Mouse (Mus musculus) small intestine, adult 10 weeks (tissue): ENCODE results near the gene Psmd1. TPM values are rescaled to one million over a fixed set of nuclear protein-coding genes. Genes with fewer than 3 reads are reported as not detected.

ENCODE experiments used
- polyA plus RNA-seq: library from polyadenylated mRNA; stranded (reverse); fragments of 350-450 nt; fragmentation: Illumina TruSeq; extraction: RNeasy Lipid Tissue Mini Kit (QIAGEN cat#74804); gene quantifications from one replicate; pipeline ENCODE4 v1.2.3, GENCODE M21; 2014; ENCODE audit warnings: low replicate concordance

Psmd1 gene
- polyA plus RNA-seq: 127 TPM

DNA sequence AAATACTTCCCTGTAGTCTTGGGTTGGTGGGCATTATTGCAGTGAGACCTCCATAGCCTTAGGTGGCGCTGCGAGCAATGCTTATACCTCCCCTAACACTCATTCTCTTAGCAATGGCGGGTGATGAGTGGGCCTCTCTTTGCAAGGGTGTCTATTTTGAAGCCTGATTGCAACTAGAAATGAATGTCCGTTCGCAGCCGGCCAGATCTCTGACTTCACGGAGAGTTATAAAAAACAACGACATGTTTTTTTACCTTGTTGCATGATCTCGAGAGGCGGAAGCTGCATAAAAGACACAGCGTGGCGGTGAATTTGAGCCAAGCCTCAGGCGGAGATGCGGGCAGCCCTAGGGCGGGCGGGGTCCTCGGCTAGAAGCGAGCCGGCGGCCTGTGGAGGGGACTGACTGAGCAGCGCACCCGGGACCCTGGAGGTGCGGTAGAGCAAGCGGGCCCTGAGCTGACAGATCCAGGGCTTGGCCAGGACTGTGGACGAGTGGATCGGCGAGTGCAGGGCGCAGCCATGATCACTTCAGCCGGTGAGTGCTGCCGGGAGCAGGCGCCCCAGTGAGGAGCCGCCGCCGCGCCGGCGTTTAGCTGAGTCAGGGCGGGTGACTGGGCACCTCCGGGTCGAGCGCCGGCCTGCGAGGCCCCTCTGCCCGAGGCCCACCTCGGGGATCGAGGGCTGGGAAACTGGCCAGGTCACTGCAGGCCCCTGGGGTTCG, at the start of gene Psmd1:
Gene Psmd1 (plus strand): TSS at position 117 of the 721 bp plus-strand sequence.

DNA sequence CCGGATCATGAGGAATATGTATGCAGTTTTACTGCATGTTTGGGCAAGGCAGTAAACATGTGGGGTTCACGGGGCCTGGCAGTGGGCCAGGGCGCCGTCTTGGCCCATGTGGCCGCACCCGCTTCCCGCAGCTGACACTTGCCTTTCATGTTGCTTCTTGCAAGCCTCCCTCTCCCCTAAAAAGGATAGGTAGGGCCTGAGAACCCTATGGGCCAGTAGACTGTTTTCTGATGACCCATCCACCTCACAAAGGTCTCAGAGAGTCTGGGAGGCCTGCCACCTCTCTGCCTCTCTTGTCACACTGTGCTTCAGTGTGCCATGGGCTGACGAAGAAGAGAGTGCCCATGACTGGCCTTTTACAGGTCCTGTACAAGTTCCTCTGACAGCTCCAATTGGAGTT, 47.7 kb upstream of the Psmd1 start, which contains the start of gene Spata3:
Gene Spata3 (plus strand): TSS at position 301 of the 400 bp plus-strand sequence.

DNA sequence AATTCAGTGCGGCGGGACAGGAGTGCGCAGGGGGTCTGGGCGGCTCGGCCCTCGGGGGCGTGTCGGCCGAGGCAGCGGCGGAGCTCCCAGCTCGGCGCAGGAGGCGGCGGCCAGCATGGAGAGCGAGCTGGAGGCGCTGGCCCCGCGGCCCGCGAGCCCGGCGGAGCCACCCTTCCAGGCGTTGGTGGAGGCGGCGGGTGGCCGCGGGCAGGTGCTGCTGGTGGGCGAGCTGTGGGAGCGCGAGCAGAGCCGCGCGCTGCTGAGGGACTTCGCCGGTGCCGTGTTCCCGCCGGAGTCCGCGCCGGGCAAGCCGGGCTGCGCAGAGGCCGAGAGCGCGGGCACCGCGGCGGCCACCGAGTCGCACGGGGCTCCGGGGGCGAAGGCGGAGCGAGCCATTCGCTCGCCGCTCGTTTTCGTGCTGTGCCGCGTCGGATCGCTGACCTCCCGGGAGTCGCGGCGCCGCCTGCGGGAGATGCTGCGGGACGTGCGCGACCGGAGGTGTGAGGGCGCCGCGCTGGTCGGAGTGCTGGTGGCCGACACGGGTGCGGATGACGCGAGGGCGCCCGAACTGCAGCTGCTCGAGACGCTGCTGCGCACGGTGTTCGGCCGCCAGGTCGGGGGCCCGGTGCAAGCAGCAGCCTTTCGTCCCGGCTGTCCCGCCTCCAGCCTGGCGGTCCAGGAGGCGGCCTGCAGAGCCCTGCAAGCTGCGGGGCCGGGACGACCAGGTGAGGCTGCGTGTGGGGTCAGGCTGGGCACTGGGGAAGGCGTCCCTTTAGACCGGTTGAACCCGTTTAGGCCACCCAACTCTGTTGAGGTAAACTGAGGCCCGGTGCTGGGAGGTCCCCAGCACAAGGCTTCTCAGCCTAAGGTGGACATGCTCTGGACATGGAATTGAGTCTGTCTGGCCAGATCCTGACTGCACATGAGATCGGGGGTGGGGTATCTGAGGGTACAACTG, 18.1 kb upstream of the Psmd1 start, which contains the start of gene 2810459M11Rik:
Gene 2810459M11Rik (plus strand): TSS at position 16 of the 958 bp plus-strand sequence.

DNA sequence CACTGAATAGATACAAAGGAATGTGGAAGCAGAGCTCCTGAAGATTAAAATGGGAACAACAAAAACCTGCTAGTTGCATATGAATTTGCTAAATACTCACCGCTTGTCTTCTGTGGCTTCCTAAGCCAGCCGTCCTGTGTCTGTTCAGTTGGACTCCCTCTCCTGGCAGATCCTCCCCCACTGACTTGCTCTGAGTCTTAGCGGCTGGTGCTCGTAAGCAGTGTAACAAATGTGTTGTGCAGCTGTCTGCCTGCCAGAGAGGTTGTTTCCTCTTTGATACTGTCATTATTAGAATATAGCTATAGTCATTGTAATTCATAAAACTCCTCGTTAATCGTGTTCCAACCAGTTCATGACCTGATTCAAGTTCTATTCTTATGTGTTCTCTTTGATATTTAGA, 47.6 kb downstream of the Psmd1 start, which contains the start of gene Htr2b:
Gene Htr2b (minus strand): TSS at position 192 of the 400 bp plus-strand sequence.

DNA sequence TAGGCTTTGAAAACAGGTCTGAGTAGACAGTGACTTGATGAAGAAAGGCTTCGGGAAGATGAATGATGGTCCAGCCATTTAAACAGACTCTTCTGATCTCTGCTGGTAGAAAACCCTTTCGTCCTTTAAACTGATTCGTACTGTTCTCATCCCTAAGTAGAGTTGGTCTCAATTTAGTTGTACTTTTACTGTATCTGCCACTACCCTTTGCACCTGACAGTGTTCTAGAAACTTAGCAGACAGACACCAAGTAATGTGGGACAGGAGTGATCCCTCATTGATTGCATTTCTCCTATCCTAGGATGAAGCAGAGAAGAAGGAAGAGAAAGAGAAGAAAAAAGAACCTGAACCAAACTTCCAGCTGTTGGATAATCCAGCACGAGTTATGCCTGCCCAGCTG, 69.2 kb downstream of the Psmd1 start, which contains the start of gene Gm21972:
Gene Gm21972 (plus strand): TSS at position 301 of the 400 bp plus-strand sequence.

DNA sequence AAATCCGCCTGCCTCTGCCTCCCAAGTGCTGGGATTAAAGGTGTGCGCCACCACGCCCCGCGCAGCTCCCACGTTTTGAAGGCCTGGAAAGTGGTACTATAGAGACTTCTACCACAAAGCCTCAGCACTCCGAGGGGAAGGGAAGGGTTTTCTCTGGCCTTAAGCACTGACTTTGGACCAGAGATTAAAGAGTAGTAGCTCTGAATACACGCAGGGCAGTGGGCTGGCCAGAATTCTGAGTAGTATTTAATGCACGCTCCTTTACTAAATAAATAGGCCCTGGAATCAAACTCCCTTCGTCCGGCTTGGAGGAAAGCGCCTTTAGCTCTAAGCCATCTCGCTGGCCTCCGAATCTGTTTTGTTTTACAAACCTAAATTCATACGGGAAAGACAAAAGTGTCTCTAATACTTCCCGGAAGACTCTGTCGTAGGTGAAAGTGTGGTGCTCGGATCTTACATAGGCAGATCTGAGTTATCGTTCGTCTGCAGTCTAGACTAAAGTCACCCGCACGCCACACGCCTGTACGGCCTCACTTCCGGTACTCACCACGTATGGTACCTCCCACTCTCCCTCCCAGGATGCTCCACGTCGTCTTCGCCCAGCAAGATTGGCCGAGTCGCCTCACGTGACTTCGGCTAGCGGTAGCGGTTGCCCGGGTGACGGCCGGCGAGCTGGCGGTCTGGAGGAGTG, 90.1 kb downstream of the Psmd1 start, which contains the start of gene Armc9:
Gene Armc9 (plus strand): TSS at position 648 of the 691 bp plus-strand sequence.

Other genes starting within 250 kb of the Psmd1 start
- 0.59 TPM for gene Itm2c, start 170.1 kb upstream of the Psmd1 start, polyA plus RNA-seq
- gene 4933407L21Rik, start 135.9 kb upstream of the Psmd1 start, polyA plus RNA-seq: 0.59 TPM
- gene Gpr55, start 103.4 kb upstream of the Psmd1 start, polyA plus RNA-seq: 7.4 TPM
- gene Spata3, start 47.6 kb upstream of the Psmd1 start, polyA plus RNA-seq: not detected
- 12.8 TPM for gene 2810459M11Rik, start 18.5 kb upstream of the Psmd1 start, polyA plus RNA-seq
- 4.1 TPM for gene Htr2b, start 47.6 kb downstream of the Psmd1 start, polyA plus RNA-seq
- 0.85 TPM for gene Gm21972, start 69.2 kb downstream of the Psmd1 start, polyA plus RNA-seq
- gene Armc9, start 90.4 kb downstream of the Psmd1 start, polyA plus RNA-seq: 2.5 TPM
- 2.0 TPM for gene B3gnt7, start 238.4 kb downstream of the Psmd1 start, polyA plus RNA-seq